Mouse (Mus musculus): Measurements from ENCODE around the gene Nmd3.

GRCm38 (mm10) chr3:69673351-69673750 is 48.4 kb upstream of the Nmd3 start:
- TF ChIP-seq GATA1 (IDR thresholded peaks at IDR 0.05; ENCODE audit: low read length) (no peak), TAL1 (IDR thresholded peaks at IDR 0.05; ENCODE audit: low read length) (no peak)
